Mouse (Mus musculus): ENCODE results near the gene Ugt1a7c.

- TF ChIP-seq MAZ (IDR thresholded peaks at IDR 0.05; ENCODE audit: low read depth, low read length): no peak
- no peak for TF ChIP-seq E2F4 (IDR thresholded peaks at IDR 0.05; ENCODE audit: insufficient replicate concordance, low read depth, low read length)
- TF ChIP-seq POLR2A (IDR thresholded peaks at IDR 0.05; ENCODE audit: low read depth, low read length): no peak
- TF ChIP-seq CHD1 (IDR thresholded peaks at IDR 0.05; ENCODE audit: low read depth, low read length): no peak
- TF ChIP-seq CTCF (conservative IDR thresholded peaks at IDR 0.05 in 1 of 2, IDR thresholded peaks at IDR 0.05 in 1 of 2; ENCODE audit: low read depth in 2 of 2, low read length in 2 of 2): no peak
- no peak for TF ChIP-seq EP300 (IDR thresholded peaks at IDR 0.05; ENCODE audit: low read length)
- TF ChIP-seq USF2 (conservative IDR thresholded peaks at IDR 0.05; ENCODE audit: low read depth, low read length): no peak
- no peak for TF ChIP-seq MAX (IDR thresholded peaks at IDR 0.05; ENCODE audit: low read length)
Observed at GRCm38 (mm10) chr1:88234248-88234610, 139.4 kb downstream of the Ugt1a7c start.

Data from CH12.LX (cell line).